Mouse (Mus musculus): ENCODE data around the gene A1bg. TPM values are rescaled to one million over a fixed set of nuclear protein-coding genes. Genes with fewer than 3 reads are reported as not detected.

A1bg gene
- polyA plus RNA-seq, 1 experiment from 2014 or later, result not detected

- Histone ChIP-seq H3K36me3 (replicated peaks) (no peaks in the 10 kb centered on the region), H3K4me3 (replicated peaks) (no peak overlapping the region)
- 35% methylated on average over 1 of the region's 1 CpGs for WGBS (ENCODE audit: insufficient replicate concordance)
Observed at GRCm38 (mm10) chr15:60855112-60855511, 67.7 kb downstream of the A1bg start.

GRCm38 (mm10) chr15:60854151-60854550 is 68.7 kb downstream of the A1bg start:
- 19% methylated on average over 4 of the region's 4 CpGs for WGBS (ENCODE audit: insufficient replicate concordance)

More at GRCm38 (mm10) chr15:60855112-60855511, 67.7 kb downstream of the A1bg start:
- H3K9me3 ChIP-seq (replicated peaks), result no peaks in the 10 kb centered on the region
- no peaks in the 10 kb centered on the region for H3K27me3 ChIP-seq
- no peak overlapping the region for H3K9ac ChIP-seq
- ATAC-seq (ENCODE audit: insufficient read depth), result no peak
- H3K4me1 ChIP-seq (replicated peaks), result peaks cover 23% of the 10 kb centered on the region
- no peak overlapping the region for H3K27ac ChIP-seq (replicated peaks)
- no peak overlapping the region for H3K4me2 ChIP-seq

GRCm38 (mm10) chr15:60853231-60853999 is 69.4 kb downstream of the A1bg start, which contains the start of gene Fam84b:
Gene Fam84b (minus strand): TSS chr15:60853778.
- H3K9ac ChIP-seq, result no peak within 1 kb of the TSS
- H3K36me3 ChIP-seq (replicated peaks), result no peaks in the 10 kb centered on the region
- WGBS (ENCODE audit: insufficient replicate concordance), result 11% methylated on average over 17 of the region's 17 CpGs
- no peaks in the 10 kb centered on the region for H3K9me3 ChIP-seq (replicated peaks)
- 0 out of 2 replicates have a peak within 1 kb of the TSS, but pooled peaks have one; percentile 24 for H3K27ac ChIP-seq (replicated peaks)
- peaks cover 23% of the 10 kb centered on the region for H3K4me1 ChIP-seq (replicated peaks)
- no peaks in the 10 kb centered on the region for H3K27me3 ChIP-seq
- peak within 1 kb of the TSS; percentile 56 for H3K4me2 ChIP-seq
- ATAC-seq (ENCODE audit: insufficient read depth), result peak; percentile 77
- 0 out of 2 replicates have a peak within 1 kb of the TSS, but pooled peaks have one; percentile 5 for H3K4me3 ChIP-seq (replicated peaks)

More at GRCm38 (mm10) chr15:60854151-60854550, 68.7 kb downstream of the A1bg start:
- no peak overlapping the region for H3K27ac ChIP-seq (replicated peaks)
- no peak overlapping the region for H3K9ac ChIP-seq
- peak; percentile 48; the same call in 1 of the 2 replicates for ATAC-seq (ENCODE audit: insufficient read depth)
- H3K36me3 ChIP-seq (replicated peaks), result no peaks in the 10 kb centered on the region
- H3K4me3 ChIP-seq (replicated peaks), result no peak overlapping the region
- no peak overlapping the region for H3K4me2 ChIP-seq
- H3K9me3 ChIP-seq (replicated peaks), result no peaks in the 10 kb centered on the region
- H3K27me3 ChIP-seq, result no peaks in the 10 kb centered on the region
- peaks cover 23% of the 10 kb centered on the region for H3K4me1 ChIP-seq (replicated peaks)

- Histone ChIP-seq H3K9ac (no peak overlapping the region), H3K27me3 (no peaks in the 10 kb centered on the region), H3K27ac (replicated peaks) (no peak overlapping the region), H3K4me3 (replicated peaks) (no peak overlapping the region), H3K9me3 (replicated peaks) (no peaks in the 10 kb centered on the region), H3K4me1 (replicated peaks) (peaks cover 13% of the 10 kb centered on the region), H3K4me2 (no peak overlapping the region), H3K36me3 (replicated peaks) (no peaks in the 10 kb centered on the region)
- no peak for ATAC-seq (ENCODE audit: insufficient read depth)
- WGBS (ENCODE audit: insufficient replicate concordance), result 59% methylated on average over 3 of the region's 3 CpGs
Observed at GRCm38 (mm10) chr15:60848630-60849029, 74.2 kb downstream of the A1bg start.

Other genes with a start within 250 kb of the A1bg start
- gene Fam84b, start 69.2 kb downstream of the A1bg start, polyA plus RNA-seq (2015; fragmentation: Nextera tagmentation; extraction: Ambion mirVana), result 2.6 TPM in 2 replicates

Measured in liver, embryonic 15.5 days (tissue).